Mouse (Mus musculus): ENCODE measurements at regions not wholly inside any gene's neighbourhood (a gene's known extent, or its start where the extent isn't known, plus 50 kb on each side); places are given as distances from the start of the nearest gene placed in this dataset.
A peak's percentile ranks its signal among the peaks of the same experiment; 100 is the strongest.

- no peak for DNase-seq (ENCODE audit: extremely low read depth, low read depth, low spot score)
- TF ChIP-seq CTCF (IDR thresholded peaks at IDR 0.05; ENCODE audit: low read depth, low read length): no peak
- no peak for TF ChIP-seq POLR2A (IDR thresholded peaks at IDR 0.05; ENCODE audit: extremely low read depth, insufficient read depth, low read length)
- 66% methylated on average over 5 of the region's 5 CpGs for WGBS
Observed at GRCm38 (mm10) chr8:29544142-29544541, 2096.7 kb downstream of the Poteg start.

GRCm38 (mm10) chr8:29585671-29586070 lies 2138.2 kb downstream of the Poteg start:
- Histone ChIP-seq H3K27me3 (ENCODE audit: control insufficient read depth, insufficient read depth, low read length) (no peaks in the 10 kb centered on the region), H3K4me1 (ENCODE audit: control insufficient read depth, insufficient read depth, low read length) (no peaks in the 10 kb centered on the region), H3K79me2 (ENCODE audit: control insufficient read depth, insufficient read depth, low read length) (no peaks in the 10 kb centered on the region), H3K27ac (replicated peaks; ENCODE audit: insufficient read depth, low read depth, low read length) (no peak overlapping the region), H3K4me3 (ENCODE audit: insufficient read depth, low read depth, low read length) (no peak overlapping the region), H3K9ac (ENCODE audit: low read depth, low read length) (no peak overlapping the region), H3K36me3 (ENCODE audit: control insufficient read depth, insufficient read depth, low read length) (no peaks in the 10 kb centered on the region)
- DNase-seq (ENCODE audit: extremely low read depth, low read depth, low spot score): peak; percentile 6
- TF ChIP-seq CTCF (IDR thresholded peaks at IDR 0.05; ENCODE audit: low read depth, low read length): no peak
- TF ChIP-seq POLR2A (IDR thresholded peaks at IDR 0.05; ENCODE audit: extremely low read depth, insufficient read depth, low read length): no peak
- WGBS: 68% methylated on average over 6 of the region's 6 CpGs

More at GRCm38 (mm10) chr8:29544142-29544541, 2096.7 kb downstream of the Poteg start:
- Histone ChIP-seq H3K4me1 (ENCODE audit: control insufficient read depth, insufficient read depth, low read length) (no peaks in the 10 kb centered on the region), H3K36me3 (ENCODE audit: control insufficient read depth, insufficient read depth, low read length) (no peaks in the 10 kb centered on the region), H3K79me2 (ENCODE audit: control insufficient read depth, insufficient read depth, low read length) (no peaks in the 10 kb centered on the region), H3K9ac (ENCODE audit: low read depth, low read length) (no peak overlapping the region), H3K4me3 (ENCODE audit: insufficient read depth, low read depth, low read length) (no peak overlapping the region), H3K27ac (replicated peaks; ENCODE audit: insufficient read depth, low read depth, low read length) (no peak overlapping the region), H3K27me3 (ENCODE audit: control insufficient read depth, insufficient read depth, low read length) (no peaks in the 10 kb centered on the region)

- H3K4me1 ChIP-seq (ENCODE audit: control insufficient read depth, insufficient read depth, low read length): no peaks in the 10 kb centered on the region
- H3K79me2 ChIP-seq (ENCODE audit: control insufficient read depth, insufficient read depth, low read length): no peaks in the 10 kb centered on the region
- no peaks in the 10 kb centered on the region for H3K27me3 ChIP-seq (ENCODE audit: control insufficient read depth, insufficient read depth, low read length)
- no peak overlapping the region for H3K9ac ChIP-seq (ENCODE audit: low read depth, low read length)
- no peak overlapping the region for H3K27ac ChIP-seq (replicated peaks; ENCODE audit: insufficient read depth, low read depth, low read length)
- TF ChIP-seq CTCF (IDR thresholded peaks at IDR 0.05; ENCODE audit: low read depth, low read length) (no peak), POLR2A (IDR thresholded peaks at IDR 0.05; ENCODE audit: extremely low read depth, insufficient read depth, low read length) (no peak)
- H3K36me3 ChIP-seq (ENCODE audit: control insufficient read depth, insufficient read depth, low read length): no peaks in the 10 kb centered on the region
- DNase-seq (ENCODE audit: extremely low read depth, low read depth, low spot score): no peak
- WGBS: 83% methylated on average over 9 of the region's 9 CpGs
- no peak overlapping the region for H3K4me3 ChIP-seq (ENCODE audit: insufficient read depth, low read depth, low read length)
Observed at GRCm38 (mm10) chr8:29594129-29594528, 2146.7 kb downstream of the Poteg start.

- no peak for DNase-seq (ENCODE audit: extremely low read depth, low read depth, low spot score)
- H3K79me2 ChIP-seq (ENCODE audit: control insufficient read depth, insufficient read depth, low read length): no peaks in the 10 kb centered on the region
- H3K36me3 ChIP-seq (ENCODE audit: control insufficient read depth, insufficient read depth, low read length): no peaks in the 10 kb centered on the region
- no peak overlapping the region for H3K27ac ChIP-seq (replicated peaks; ENCODE audit: insufficient read depth, low read depth, low read length)
- H3K4me1 ChIP-seq (ENCODE audit: control insufficient read depth, insufficient read depth, low read length): no peaks in the 10 kb centered on the region
- H3K9ac ChIP-seq (ENCODE audit: low read depth, low read length): no peak overlapping the region
- no peak for TF ChIP-seq CTCF (IDR thresholded peaks at IDR 0.05; ENCODE audit: low read depth, low read length)
- no peak for TF ChIP-seq POLR2A (IDR thresholded peaks at IDR 0.05; ENCODE audit: extremely low read depth, insufficient read depth, low read length)
- WGBS: 74% methylated on average over 7 of the region's 7 CpGs
- no peaks in the 10 kb centered on the region for H3K27me3 ChIP-seq (ENCODE audit: control insufficient read depth, insufficient read depth, low read length)
- no peak overlapping the region for H3K4me3 ChIP-seq (ENCODE audit: insufficient read depth, low read depth, low read length)
Observed at GRCm38 (mm10) chr8:29614098-29614497, 2166.6 kb downstream of the Poteg start.

- no peak for DNase-seq (ENCODE audit: extremely low read depth, low read depth, low spot score)
- Histone ChIP-seq H3K9ac (ENCODE audit: low read depth, low read length) (no peak overlapping the region), H3K27ac (replicated peaks; ENCODE audit: insufficient read depth, low read depth, low read length) (no peak overlapping the region), H3K79me2 (ENCODE audit: control insufficient read depth, insufficient read depth, low read length) (no peaks in the 10 kb centered on the region), H3K4me1 (ENCODE audit: control insufficient read depth, insufficient read depth, low read length) (no peaks in the 10 kb centered on the region), H3K36me3 (ENCODE audit: control insufficient read depth, insufficient read depth, low read length) (no peaks in the 10 kb centered on the region), H3K4me3 (ENCODE audit: insufficient read depth, low read depth, low read length) (no peak overlapping the region), H3K27me3 (ENCODE audit: control insufficient read depth, insufficient read depth, low read length) (no peaks in the 10 kb centered on the region)
- WGBS: 88% methylated on average over 3 of the region's 3 CpGs
- TF ChIP-seq POLR2A (IDR thresholded peaks at IDR 0.05; ENCODE audit: extremely low read depth, insufficient read depth, low read length) (no peak), CTCF (IDR thresholded peaks at IDR 0.05; ENCODE audit: low read depth, low read length) (no peak)
Observed at GRCm38 (mm10) chr8:29661616-29662015, 2214.1 kb downstream of the Poteg start.

GRCm38 (mm10) chr8:29675870-29676269 lies 2228.4 kb downstream of the Poteg start:
- no peak overlapping the region for H3K27ac ChIP-seq (replicated peaks; ENCODE audit: insufficient read depth, low read depth, low read length)
- DNase-seq (ENCODE audit: extremely low read depth, low read depth, low spot score): no peak
- H3K79me2 ChIP-seq (ENCODE audit: control insufficient read depth, insufficient read depth, low read length): no peaks in the 10 kb centered on the region
- WGBS: 81% methylated on average over 3 of the region's 3 CpGs
- no peak overlapping the region for H3K4me3 ChIP-seq (ENCODE audit: insufficient read depth, low read depth, low read length)
- H3K4me1 ChIP-seq (ENCODE audit: control insufficient read depth, insufficient read depth, low read length): no peaks in the 10 kb centered on the region
- no peaks in the 10 kb centered on the region for H3K27me3 ChIP-seq (ENCODE audit: control insufficient read depth, insufficient read depth, low read length)
- no peak overlapping the region for H3K9ac ChIP-seq (ENCODE audit: low read depth, low read length)
- H3K36me3 ChIP-seq (ENCODE audit: control insufficient read depth, insufficient read depth, low read length): no peaks in the 10 kb centered on the region
- TF ChIP-seq CTCF (IDR thresholded peaks at IDR 0.05; ENCODE audit: low read depth, low read length): no peak
- no peak for TF ChIP-seq POLR2A (IDR thresholded peaks at IDR 0.05; ENCODE audit: extremely low read depth, insufficient read depth, low read length)
